Mouse (Mus musculus) ovary, adult 2 months (tissue): ENCODE results near the gene Gm15217. TPM values are rescaled to one million over a fixed set of nuclear protein-coding genes. Genes with fewer than 3 reads are reported as not detected.

ENCODE experiments used
- polyA plus RNA-seq: library from polyadenylated mRNA; depleted of rRNA; stranded (reverse); fragments of >200 nt; gene quantifications from 2 replicates; pipeline ENCODE4 v1.2.3, GENCODE M21; 2012; rRNA removed

Gm15217 gene
- polyA plus RNA-seq: not detected in 2 replicates

GRCm38 (mm10) chr14:46379285-46379684, at the start of gene Gm15217:
Gene Gm15217, plus strand, starts transcription at chr14:46379414.

GRCm38 (mm10) chr14:46390249-46390775, 11.1 kb downstream of the Gm15217 start, which contains the start of gene Bmp4:
Gene Bmp4, minus strand, starts transcription at chr14:46390669.

Other genes starting within 250 kb of the Gm15217 start
- gene Bmp4, start 11.3 kb downstream of the Gm15217 start, polyA plus RNA-seq: 24.7 and 39.2 TPM in 2 replicates